Mouse (Mus musculus): ENCODE measurements around the gene Ttc27. TPM values are rescaled to one million over a fixed set of nuclear protein-coding genes. Genes with fewer than 3 reads are reported as not detected.

Ttc27 gene
- polyA plus RNA-seq, 1 experiment from 2014 or later, result 16.3 TPM

- no peak overlapping the region for H3K4me3 ChIP-seq
- no peaks in the 10 kb centered on the region for H3K9me3 ChIP-seq
- 76% methylated on average over 1 of the region's 1 CpGs for WGBS
- H3K36me3 ChIP-seq, result no peaks in the 10 kb centered on the region
- H3K4me1 ChIP-seq, result no peaks in the 10 kb centered on the region
- H3K27ac ChIP-seq (replicated peaks), result no peak overlapping the region
- no peak overlapping the region for H3K9ac ChIP-seq (replicated peaks)
- no peak for ATAC-seq (replicated peaks)
- H3K4me2 ChIP-seq (replicated peaks), result no peak overlapping the region
- H3K27me3 ChIP-seq, result no peaks in the 10 kb centered on the region
Measured at GRCm38 (mm10) chr17:74904332-74904687, 186.8 kb downstream of the Ttc27 start.

- Histone ChIP-seq H3K9ac (replicated peaks) (no peak overlapping the region), H3K36me3 (no peaks in the 10 kb centered on the region), H3K27ac (replicated peaks) (no peak overlapping the region), H3K4me2 (replicated peaks) (no peak overlapping the region), H3K27me3 (no peaks in the 10 kb centered on the region), H3K9me3 (no peaks in the 10 kb centered on the region), H3K4me1 (no peaks in the 10 kb centered on the region), H3K4me3 (no peak overlapping the region)
- WGBS, result 91% methylated on average over 3 of the region's 3 CpGs
- no peak for ATAC-seq (replicated peaks)
Measured at GRCm38 (mm10) chr17:74904956-74905355, 187.4 kb downstream of the Ttc27 start.

GRCm38 (mm10) chr17:74912995-74913394, 195.5 kb downstream of the Ttc27 start:
- no peak for ATAC-seq (replicated peaks)
- Histone ChIP-seq H3K9me3 (no peaks in the 10 kb centered on the region), H3K4me3 (no peak overlapping the region), H3K4me2 (replicated peaks) (no peak overlapping the region), H3K4me1 (no peaks in the 10 kb centered on the region), H3K27ac (replicated peaks) (no peak overlapping the region), H3K27me3 (no peaks in the 10 kb centered on the region), H3K36me3 (no peaks in the 10 kb centered on the region), H3K9ac (replicated peaks) (no peak overlapping the region)
- WGBS, result 85% methylated on average over 2 of the region's 2 CpGs

Other genes starting within 250 kb of the Ttc27 start
- gene Yipf4, start 228.2 kb upstream of the Ttc27 start, polyA plus RNA-seq (2015; fragmentation: Nextera tagmentation; extraction: Ambion mirVana), result 55.8 and 65.0 TPM in 2 replicates
- 99.1 and 99.8 TPM in 2 replicates for gene Birc6, start 189.4 kb upstream of the Ttc27 start, polyA plus RNA-seq (2015; fragmentation: Nextera tagmentation; extraction: Ambion mirVana)

Data from forebrain, embryonic 15.5 days (tissue).